Mouse (Mus musculus) CH12.LX (cell line): ENCODE results near the gene Gm10959.
"Not testable (repeated sequence)": the region's sequence is repeated elsewhere in the genome, so short reads cannot be mapped to it uniquely, and the experiment has no call there.

Experiments
- CTCF ChIP-seq, 2 experiments: IDR thresholded peaks in 1 of 2; conservative IDR thresholded peaks in 1 of 2; 2 replicates each; pipeline ENCODE4 v1.5.1; 2011 to 2012; ENCODE audit warnings: low read depth in 2 of 2, low read length in 2 of 2, improper control_type of control experiment in 1 of 2, inconsistent platforms in 1 of 2, mild to moderate bottlenecking in 1 of 2, moderate library complexity in 1 of 2
- ELF1 ChIP-seq: IDR thresholded peaks from 2 replicates; pipeline ENCODE4 v1.6.1; 2014; ENCODE audit warnings: low read depth, mild to moderate bottlenecking, inconsistent platforms, low read length, improper control_type of control experiment
- HCFC1 ChIP-seq: IDR thresholded peaks from 2 replicates; pipeline ENCODE4 v1.6.1; 2012; ENCODE audit warnings: low read depth, mild to moderate bottlenecking, inconsistent platforms, low read length, improper control_type of control experiment
- JUND ChIP-seq: conservative IDR thresholded peaks from 2 replicates; pipeline ENCODE4 v1.6.1; 2011; ENCODE audit warnings: low read depth, low read length, improper control_type of control experiment
- MYC ChIP-seq: IDR thresholded peaks from 2 replicates; pipeline ENCODE4 v1.6.1; 2011; ENCODE audit warnings: low read depth, mild to moderate bottlenecking, improper control_type of control experiment, low read length
- POLR2A ChIP-seq: IDR thresholded peaks from 2 replicates; pipeline ENCODE4 v1.6.1; 2011; ENCODE audit warnings: low read depth, mild to moderate bottlenecking, improper control_type of control experiment, low read length
- POLR2AphosphoS2 ChIP-seq: IDR thresholded peaks from 2 replicates; pipeline ENCODE4 v1.6.1; 2011; ENCODE audit warnings: low read depth, low read length, improper control_type of control experiment
- RAD21 ChIP-seq: IDR thresholded peaks from 2 replicates; pipeline ENCODE4 v1.6.1; 2011; ENCODE audit warnings: low read depth, mild to moderate bottlenecking, low read length, improper control_type of control experiment, moderate library complexity
- SIN3A ChIP-seq: IDR thresholded peaks from 2 replicates; pipeline ENCODE4 v1.6.1; 2012; ENCODE audit warnings: low read length, improper control_type of control experiment, inconsistent platforms
- TCF12 ChIP-seq: IDR thresholded peaks from 2 replicates; pipeline ENCODE4 v1.6.1; 2014; ENCODE audit warnings: low read depth, mild to moderate bottlenecking, inconsistent platforms, low read length, improper control_type of control experiment
- ZMIZ1 ChIP-seq: IDR thresholded peaks from 2 replicates; pipeline ENCODE4 v1.6.1; 2012; ENCODE audit warnings: low read depth, mild to moderate bottlenecking, inconsistent platforms, low read length, improper control_type of control experiment

DNA sequence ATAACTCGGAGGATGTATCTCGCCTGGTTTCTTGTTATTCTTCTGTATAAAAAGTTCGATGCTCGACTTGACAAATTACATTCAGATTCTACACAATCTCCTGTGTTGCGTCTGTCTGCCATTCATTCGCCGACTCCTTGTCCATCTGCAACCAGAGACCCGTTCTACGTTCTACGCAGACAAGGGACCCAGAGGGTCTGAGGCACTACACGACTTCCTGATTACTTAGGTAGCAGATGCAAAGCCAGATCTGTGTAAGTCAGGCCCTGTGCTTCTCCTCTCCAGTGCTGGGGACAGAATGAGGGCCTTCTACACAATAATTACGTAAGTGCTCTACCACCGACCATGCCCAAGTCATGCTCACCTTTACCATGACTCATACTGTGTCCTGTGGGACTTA lies 18.0 kb upstream of the Gm10959 start:
- not testable (repeated sequence) for TF ChIP-seq POLR2AphosphoS2; TCF12; CTCF (conservative IDR thresholded peaks at IDR 0.05 in 1 of 2, IDR thresholded peaks at IDR 0.05 in 1 of 2; ENCODE audit: low read depth in 2 of 2, low read length in 2 of 2); POLR2A; MYC; ZMIZ1; HCFC1; SIN3A; RAD21; ELF1; JUND
